23 mouse cellular contexts compared by ENCODE assay signal in the genomic region with DNA sequence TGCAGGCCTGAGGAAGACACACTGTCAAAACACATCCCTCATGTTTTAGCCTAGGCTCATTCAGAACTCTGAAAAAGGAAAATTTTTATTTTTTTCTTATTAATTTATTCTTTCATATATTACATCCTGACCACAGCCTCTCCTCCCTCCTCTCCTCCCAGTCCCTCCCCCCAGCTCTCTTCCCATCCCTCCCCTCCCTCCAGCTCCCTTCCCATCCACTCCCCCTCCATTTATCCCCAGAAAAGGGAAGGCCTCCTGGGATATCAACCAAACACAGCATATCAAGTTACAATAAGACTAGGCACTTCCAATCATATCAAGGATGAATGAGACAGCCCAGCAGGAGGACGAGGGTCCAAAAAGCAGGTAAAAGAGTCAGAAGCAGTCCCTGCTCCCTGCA.
DNase-seq lines count a peak whose midpoint lies in the region; ATAC-seq and TF ChIP-seq lines count a peak whose summit lies in the region.
"Had no signal": no experiment of that assay in that cellular context is flagged by ENCODE, and none has a peak within 500 bp of the region (broad histone marks: within the 10 kb centered on the region; RNA-seq: fewer than 3 reads in every experiment).

No protein-coding gene starts in this region.

- no peak for ATAC-seq in forebrain, embryonic 13.5 days
- no peak for ATAC-seq in forebrain, embryonic 11.5 days (replicated peaks; ENCODE audit: low FRiP score)
- ATAC-seq in neural tube, embryonic 13.5 days (ENCODE audit: low read depth): no peak
- no peak for ATAC-seq in hindbrain, embryonic 16.5 days
- no peak for ATAC-seq in stomach, postnatal 0 days (ENCODE audit: low FRiP score, low TSS enrichment)
- ATAC-seq in CD4-positive, CD25-positive, alpha-beta regulatory T cell, adult 4 months: no peak
- ATAC-seq: intestine, embryonic 15.5 days had no signal

- no peak overlapping the region for H3K9ac ChIP-seq in forebrain, embryonic 13.5 days
- no peak overlapping the region for H3K9ac ChIP-seq in forebrain, embryonic 11.5 days (ENCODE audit: low read length)
- H3K9ac ChIP-seq in neural tube, embryonic 13.5 days: no peak overlapping the region
- no peak overlapping the region for H3K9ac ChIP-seq in hindbrain, embryonic 16.5 days (ENCODE audit: low read depth, low read length)
- no peak overlapping the region for H3K9ac ChIP-seq in stomach, postnatal 0 days (ENCODE audit: low read length)
- H3K9ac ChIP-seq: embryonic facial prominence, embryonic 12.5 days; intestine, embryonic 15.5 days; limb, embryonic 12.5 days; liver, embryonic 13.5 days; lung, embryonic 14.5 days; stomach, embryonic 15.5 days had no signal

- 47% methylated on average over 1 of the region's 1 CpGs for WGBS in forebrain, embryonic 13.5 days
- 48% methylated on average over 1 of the region's 1 CpGs for WGBS in forebrain, embryonic 11.5 days
- WGBS in neural tube, embryonic 13.5 days: 35% methylated on average over 1 of the region's 1 CpGs
- 35% methylated on average over 1 of the region's 1 CpGs for whole genome bisulfite sequencing in hindbrain, embryonic 16.5 days
- WGBS in stomach, postnatal 0 days: 38% methylated on average over 1 of the region's 1 CpGs

- H3K27me3 ChIP-seq in forebrain, embryonic 13.5 days: no peaks in the 10 kb centered on the region
- H3K27me3 ChIP-seq in forebrain, embryonic 11.5 days (ENCODE audit: control insufficient read depth, insufficient read depth, low read length): no peaks in the 10 kb centered on the region
- no peaks in the 10 kb centered on the region for H3K27me3 ChIP-seq in neural tube, embryonic 13.5 days
- H3K27me3 ChIP-seq in hindbrain, embryonic 16.5 days (replicated peaks; ENCODE audit: control insufficient read depth, insufficient read depth, low read length): no peaks in the 10 kb centered on the region
- no peaks in the 10 kb centered on the region for H3K27me3 ChIP-seq in stomach, postnatal 0 days (ENCODE audit: control insufficient read depth, insufficient read depth, low read length)
- H3K27me3 ChIP-seq: embryonic facial prominence, embryonic 12.5 days; intestine, embryonic 15.5 days; liver, embryonic 13.5 days; stomach, embryonic 15.5 days had no signal

- no peaks in the 10 kb centered on the region for H3K36me3 ChIP-seq in forebrain, embryonic 13.5 days (ENCODE audit: poor library complexity, severe bottlenecking)
- H3K36me3 ChIP-seq in forebrain, embryonic 11.5 days (ENCODE audit: control insufficient read depth, insufficient read depth, low read length): no peaks in the 10 kb centered on the region
- H3K36me3 ChIP-seq in neural tube, embryonic 13.5 days: peaks cover 8% of the 10 kb centered on the region; the same call in 1 of the 2 replicates
- H3K36me3 ChIP-seq in hindbrain, embryonic 16.5 days (ENCODE audit: control insufficient read depth, insufficient read depth, low read length): no peaks in the 10 kb centered on the region
- H3K36me3 ChIP-seq in stomach, postnatal 0 days (ENCODE audit: control insufficient read depth, insufficient read depth, low read length): no peaks in the 10 kb centered on the region
- H3K36me3 ChIP-seq: embryonic facial prominence, embryonic 12.5 days; intestine, embryonic 15.5 days; limb, embryonic 12.5 days; liver, embryonic 13.5 days; stomach, embryonic 15.5 days had no signal

- H3K4me3 ChIP-seq in forebrain, embryonic 13.5 days: no peak overlapping the region
- H3K4me3 ChIP-seq in forebrain, embryonic 11.5 days (ENCODE audit: low read depth, low read length): no peak overlapping the region
- no peak overlapping the region for H3K4me3 ChIP-seq in neural tube, embryonic 13.5 days
- H3K4me3 ChIP-seq in hindbrain, embryonic 16.5 days (ENCODE audit: low read length): no peak overlapping the region
- no peak overlapping the region for H3K4me3 ChIP-seq in stomach, postnatal 0 days (ENCODE audit: low read depth, low read length)
- H3K4me3 ChIP-seq: embryonic facial prominence, embryonic 12.5 days; erythroblast, embryonic 14.5 days; intestine, embryonic 15.5 days; limb, embryonic 12.5 days; liver, embryonic 13.5 days; stomach, embryonic 15.5 days had no signal

- TF ChIP-seq EP300 in stomach, postnatal 0 days (optimal IDR thresholded peaks at IDR 0.05): no peak

- TF ChIP-seq CTCF in stomach, postnatal 0 days (IDR thresholded peaks at IDR 0.05; ENCODE audit: low read depth): no peak

- intact Hi-C loops in left cerebral cortex, postnatal 4 days (cut with DNase I): no loop called here

- H3K4me2 ChIP-seq in forebrain, embryonic 13.5 days: no peak overlapping the region
- no peak overlapping the region for H3K4me2 ChIP-seq in forebrain, embryonic 11.5 days (ENCODE audit: low read depth, low read length, severe bottlenecking)
- no peak overlapping the region for H3K4me2 ChIP-seq in neural tube, embryonic 13.5 days
- H3K4me2 ChIP-seq in hindbrain, embryonic 16.5 days (ENCODE audit: low read length): no peak overlapping the region
- H3K4me2 ChIP-seq in stomach, postnatal 0 days (replicated peaks; ENCODE audit: low read depth): no peak overlapping the region
- H3K4me2 ChIP-seq: embryonic facial prominence, embryonic 12.5 days; intestine, embryonic 15.5 days; limb, embryonic 12.5 days; liver, embryonic 13.5 days; lung, embryonic 14.5 days; stomach, embryonic 15.5 days had no signal

- no peaks in the 10 kb centered on the region for H3K9me3 ChIP-seq in forebrain, embryonic 13.5 days (replicated peaks)
- H3K9me3 ChIP-seq in forebrain, embryonic 11.5 days (ENCODE audit: control insufficient read depth, low read length): no peaks in the 10 kb centered on the region
- H3K9me3 ChIP-seq in neural tube, embryonic 13.5 days: no peaks in the 10 kb centered on the region
- H3K9me3 ChIP-seq in hindbrain, embryonic 16.5 days (ENCODE audit: control insufficient read depth, low read length): no peaks in the 10 kb centered on the region
- no peaks in the 10 kb centered on the region for H3K9me3 ChIP-seq in stomach, postnatal 0 days (ENCODE audit: control insufficient read depth, low read length)
- H3K9me3 ChIP-seq: embryonic facial prominence, embryonic 12.5 days; intestine, embryonic 15.5 days; limb, embryonic 12.5 days; liver, embryonic 13.5 days; stomach, embryonic 15.5 days had no signal

- H3K27ac ChIP-seq in forebrain, embryonic 13.5 days: peak overlapping the region; percentile 78
- no peak overlapping the region for H3K27ac ChIP-seq in forebrain, embryonic 11.5 days (ENCODE audit: low read depth, low read length)
- peak overlapping the region; percentile 74 for H3K27ac ChIP-seq in neural tube, embryonic 13.5 days (replicated peaks)
- H3K27ac ChIP-seq in hindbrain, embryonic 16.5 days (ENCODE audit: low read depth, low read length): peak overlapping the region; percentile 25; the same call in 1 of the 2 replicates
- H3K27ac ChIP-seq in stomach, postnatal 0 days (replicated peaks): no peak overlapping the region
- H3K27ac ChIP-seq: embryonic facial prominence, embryonic 12.5 days; intestine, embryonic 15.5 days; limb, embryonic 12.5 days; liver, embryonic 13.5 days; macrophage; stomach, embryonic 15.5 days had no signal

- H3K4me1 ChIP-seq in forebrain, embryonic 13.5 days: peaks cover 31% of the 10 kb centered on the region
- no peaks in the 10 kb centered on the region for H3K4me1 ChIP-seq in forebrain, embryonic 11.5 days (replicated peaks; ENCODE audit: control insufficient read depth, insufficient read depth, low read length)
- peaks cover 59% of the 10 kb centered on the region for H3K4me1 ChIP-seq in neural tube, embryonic 13.5 days (replicated peaks)
- peaks cover 11% of the 10 kb centered on the region for H3K4me1 ChIP-seq in hindbrain, embryonic 16.5 days (ENCODE audit: control insufficient read depth, insufficient read depth, low read depth, low read length)
- H3K4me1 ChIP-seq in stomach, postnatal 0 days (replicated peaks; ENCODE audit: control insufficient read depth, insufficient read depth): no peaks in the 10 kb centered on the region
- H3K4me1 ChIP-seq: intestine, embryonic 15.5 days; liver, embryonic 13.5 days; stomach, embryonic 15.5 days had no signal

- no peak for DNase-seq in forebrain, embryonic 11.5 days (ENCODE audit: low spot score)
- DNase-seq in neural tube, embryonic 10.5 days (ENCODE audit: extremely low spot score, low spot score): no peak
- no peak for DNase-seq in stomach, postnatal 0 days (ENCODE audit: low spot score)
- DNase-seq in left cerebral cortex, postnatal 4 days: no peak
- DNase-seq: adrenal gland, postnatal 36 days; gastrocnemius, postnatal 10 days; heart, adult 18-20 months; heart, postnatal 36 days; kidney, postnatal 36 days; liver, embryonic 13.5 days; lung, embryonic 14.5 days; right cerebral cortex, postnatal 25 days; thymus, adult 2 months had no signal

Comparison
In these comparisons a context has a peak if more than half of its experiments do, and no peak if none do; other contexts are left out.
1. H3K27ac ChIP-seq: peak in forebrain, embryonic 13.5 days (single experiment), neural tube, embryonic 13.5 days (single experiment) and hindbrain, embryonic 16.5 days (single experiment); none in forebrain, embryonic 11.5 days (single experiment) and stomach, postnatal 0 days (single experiment).